Mouse (Mus musculus) liver, embryonic 11.5 days (tissue): ENCODE measurements around the gene Psmc2. TPM values are rescaled to one million over a fixed set of nuclear protein-coding genes. Genes with fewer than 3 reads are reported as not detected.

Experiments used
- ATAC-seq: fragments of 200-750 bp; cut with Nextera tagmentation; replicated peaks from 2 replicates; pipeline ENCODE4 v1.8.0; 2017; ENCODE audit warnings: moderate number of reproducible peaks, mild to moderate bottlenecking, moderate TSS enrichment, moderate library complexity; ENCODE audit not compliant: low FRiP score
- DNase-seq: peaks from one replicate; pipeline ENCODE4 v3.0.0-alpha.2; 2017; ENCODE audit warnings: low spot score
- H3K27ac ChIP-seq: fragments of 300-500 bp; sonication (generic); 2 replicates; pipeline ENCODE4 v1.5.1; 2014; ENCODE audit warnings: mild to moderate bottlenecking, low read depth, low read length, control low read depth
- H3K27me3 ChIP-seq: fragments of 300-500 bp; sonication (generic); replicated peaks from 2 replicates; pipeline ENCODE4 v1.6.1; 2014; ENCODE audit warnings: low read length, mixed read lengths; ENCODE audit not compliant: control insufficient read depth, insufficient read depth
- H3K36me3 ChIP-seq: fragments of 300-500 bp; sonication (generic); 2 replicates; pipeline ENCODE4 v1.6.1; 2014; ENCODE audit warnings: mild to moderate bottlenecking, low read length, moderate library complexity, mixed read lengths; ENCODE audit not compliant: control insufficient read depth, insufficient read depth
- H3K4me1 ChIP-seq: fragments of 300-500 bp; sonication (generic); replicated peaks from 2 replicates; pipeline ENCODE4 v1.6.1; 2014; ENCODE audit warnings: low read length, mixed read lengths; ENCODE audit not compliant: control insufficient read depth, insufficient read depth
- H3K4me2 ChIP-seq: fragments of 300-500 bp; sonication (generic); 2 replicates; pipeline ENCODE4 v1.6.1; 2014; ENCODE audit warnings: mild to moderate bottlenecking, control low read depth, moderate library complexity
- H3K4me3 ChIP-seq: fragments of 300-500 bp; sonication (generic); 2 replicates; pipeline ENCODE4 v1.5.1; 2014; ENCODE audit warnings: low read depth, low read length, control low read depth
- H3K9ac ChIP-seq: fragments of 300-500 bp; sonication (generic); 2 replicates; pipeline ENCODE4 v1.6.1; 2014; ENCODE audit warnings: low read depth, low read length, control low read depth
- H3K9me3 ChIP-seq: fragments of 300-500 bp; sonication (generic); 2 replicates; pipeline ENCODE4 v1.6.1; 2016; ENCODE audit warnings: low read length, inconsistent platforms, mixed read lengths; ENCODE audit not compliant: control insufficient read depth
- whole genome bisulfite sequencing: fragments of 180-500 bp; shearing (Covaris S2); extraction: QIAGEN DNeasy Blood & Tissue Kit; methylation state at CpG from one replicate; pipeline ENCODE4 v1.1.7; 2014; 5-methylcytosine and 5-hydroxymethylcytosine counted together
- polyA plus RNA-seq: library from polyadenylated mRNA; unstranded; fragments of >200 nt; fragmentation: Nextera tagmentation; extraction: Ambion mirVana; gene quantifications from 2 replicates; pipeline ENCODE4 v1.2.1, GENCODE M21; 2014

The Psmc2 gene
- polyA plus RNA-seq, 1 experiment from 2014 or later: 229 TPM

DNA sequence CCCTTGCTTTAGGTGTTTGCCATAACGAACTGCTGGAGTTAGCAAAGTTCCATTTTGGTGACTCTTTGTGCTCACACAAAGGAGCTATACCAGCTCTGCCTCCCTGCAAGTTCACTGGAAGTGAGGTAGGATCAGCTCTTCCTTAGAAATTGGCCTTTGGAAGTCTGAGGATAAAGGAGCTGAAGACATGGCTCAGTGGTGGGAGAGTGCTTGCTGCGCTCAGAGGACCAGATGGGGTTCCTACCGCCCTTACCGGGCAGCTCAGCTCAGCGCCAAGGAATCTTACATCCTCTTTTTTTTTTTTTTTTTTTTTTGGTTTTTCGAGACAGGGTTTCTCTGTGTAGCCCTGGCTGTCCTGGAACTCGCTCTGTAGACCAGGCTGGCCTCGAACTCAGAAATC, 39.1 kb upstream of the Psmc2 start:
- no peak for ATAC-seq
- Histone ChIP-seq H3K27ac (no peak overlapping the region), H3K4me1 (no peaks in the 10 kb centered on the region), H3K27me3 (no peaks in the 10 kb centered on the region), H3K9ac (no peak overlapping the region), H3K4me2 (no peak overlapping the region), H3K4me3 (no peak overlapping the region), H3K36me3 (peaks cover 31% of the 10 kb centered on the region), H3K9me3 (no peaks in the 10 kb centered on the region)
- WGBS: 90% methylated on average over 6 of the region's 8 CpGs
- DNase-seq: no peak

DNA sequence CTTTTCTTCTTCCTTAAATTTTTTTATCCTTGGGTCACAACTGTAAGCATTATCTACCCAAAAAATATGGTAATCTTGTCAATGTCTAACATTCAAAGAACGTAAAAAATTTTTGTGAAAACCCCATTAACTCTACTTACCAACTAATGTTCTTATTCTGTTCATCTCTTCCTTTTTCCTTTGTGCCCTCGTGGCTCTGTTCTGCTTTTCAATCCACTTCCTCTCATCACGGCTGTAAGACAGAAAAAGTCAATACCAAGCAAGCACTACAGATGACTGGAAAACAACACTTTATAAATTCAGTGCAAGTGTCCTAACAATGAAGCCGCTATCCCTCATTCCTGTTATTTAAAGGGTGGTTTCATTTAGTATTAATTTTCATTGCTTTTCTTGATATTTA, 16.6 kb upstream of the Psmc2 start:
- 76% methylated on average over 4 of the region's 4 CpGs for WGBS
- no peaks in the 10 kb centered on the region for H3K4me1 ChIP-seq
- no peak overlapping the region for H3K27ac ChIP-seq
- H3K9me3 ChIP-seq: no peaks in the 10 kb centered on the region
- H3K4me3 ChIP-seq: no peak overlapping the region
- peaks cover 33% of the 10 kb centered on the region for H3K36me3 ChIP-seq
- H3K9ac ChIP-seq: no peak overlapping the region
- ATAC-seq (no peak), DNase-seq (no peak)
- no peaks in the 10 kb centered on the region for H3K27me3 ChIP-seq
- H3K4me2 ChIP-seq: no peak overlapping the region

DNA sequence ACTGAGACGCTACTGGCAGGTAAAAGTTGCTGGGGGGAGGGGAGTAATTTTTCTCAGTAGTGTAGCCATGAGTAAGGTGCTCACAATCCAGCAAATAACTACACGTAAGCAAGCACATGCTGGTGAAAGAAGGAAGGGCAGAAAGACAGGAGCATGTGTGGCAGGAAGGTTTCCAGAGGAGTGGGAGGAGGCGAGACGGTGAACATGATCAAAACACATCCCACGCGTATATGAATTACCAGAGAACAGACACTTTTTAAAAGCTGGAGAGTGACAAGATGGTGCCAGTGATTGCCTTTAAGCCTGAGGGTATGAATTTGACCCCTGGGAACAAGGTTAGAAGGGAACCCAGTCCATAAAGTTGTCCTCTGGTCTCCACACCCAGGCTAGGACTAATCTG, 15.2 kb upstream of the Psmc2 start:
- no peak overlapping the region for H3K4me2 ChIP-seq
- H3K9ac ChIP-seq: no peak overlapping the region
- 97% methylated on average over 6 of the region's 6 CpGs for WGBS
- no peaks in the 10 kb centered on the region for H3K9me3 ChIP-seq
- H3K4me3 ChIP-seq: no peak overlapping the region
- ATAC-seq: no peak
- H3K4me1 ChIP-seq: no peaks in the 10 kb centered on the region
- H3K27ac ChIP-seq: no peak overlapping the region
- DNase-seq: no peak
- H3K27me3 ChIP-seq: no peaks in the 10 kb centered on the region
- H3K36me3 ChIP-seq: peaks cover 39% of the 10 kb centered on the region

DNA sequence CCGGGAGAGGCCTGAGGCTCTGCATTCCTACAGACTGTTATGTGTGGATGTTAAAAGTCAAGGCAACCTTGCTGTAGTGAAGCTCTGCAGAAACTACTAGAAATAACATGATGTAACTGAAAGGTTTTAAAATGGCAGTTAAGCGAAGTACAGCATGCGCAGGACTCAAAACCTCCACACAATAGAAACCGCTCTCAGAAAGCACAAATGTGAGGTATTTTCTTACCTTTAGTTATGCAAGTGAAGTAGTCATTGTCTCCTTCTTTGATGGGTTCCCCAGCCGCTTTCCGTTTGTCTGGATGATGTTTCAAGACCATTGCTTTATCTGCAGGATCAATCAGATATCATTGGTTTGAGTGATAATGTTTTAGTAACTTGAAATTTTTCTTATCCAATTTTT, 8.6 kb upstream of the Psmc2 start:
- H3K4me2 ChIP-seq: no peak overlapping the region
- H3K9me3 ChIP-seq: no peaks in the 10 kb centered on the region
- WGBS: 95% methylated on average over 6 of the region's 6 CpGs
- no peaks in the 10 kb centered on the region for H3K4me1 ChIP-seq
- H3K9ac ChIP-seq: no peak overlapping the region
- no peak overlapping the region for H3K4me3 ChIP-seq
- H3K36me3 ChIP-seq: peaks cover 50% of the 10 kb centered on the region
- H3K27me3 ChIP-seq: no peaks in the 10 kb centered on the region
- ATAC-seq (no peak), DNase-seq (no peak)
- H3K27ac ChIP-seq: no peak overlapping the region

DNA sequence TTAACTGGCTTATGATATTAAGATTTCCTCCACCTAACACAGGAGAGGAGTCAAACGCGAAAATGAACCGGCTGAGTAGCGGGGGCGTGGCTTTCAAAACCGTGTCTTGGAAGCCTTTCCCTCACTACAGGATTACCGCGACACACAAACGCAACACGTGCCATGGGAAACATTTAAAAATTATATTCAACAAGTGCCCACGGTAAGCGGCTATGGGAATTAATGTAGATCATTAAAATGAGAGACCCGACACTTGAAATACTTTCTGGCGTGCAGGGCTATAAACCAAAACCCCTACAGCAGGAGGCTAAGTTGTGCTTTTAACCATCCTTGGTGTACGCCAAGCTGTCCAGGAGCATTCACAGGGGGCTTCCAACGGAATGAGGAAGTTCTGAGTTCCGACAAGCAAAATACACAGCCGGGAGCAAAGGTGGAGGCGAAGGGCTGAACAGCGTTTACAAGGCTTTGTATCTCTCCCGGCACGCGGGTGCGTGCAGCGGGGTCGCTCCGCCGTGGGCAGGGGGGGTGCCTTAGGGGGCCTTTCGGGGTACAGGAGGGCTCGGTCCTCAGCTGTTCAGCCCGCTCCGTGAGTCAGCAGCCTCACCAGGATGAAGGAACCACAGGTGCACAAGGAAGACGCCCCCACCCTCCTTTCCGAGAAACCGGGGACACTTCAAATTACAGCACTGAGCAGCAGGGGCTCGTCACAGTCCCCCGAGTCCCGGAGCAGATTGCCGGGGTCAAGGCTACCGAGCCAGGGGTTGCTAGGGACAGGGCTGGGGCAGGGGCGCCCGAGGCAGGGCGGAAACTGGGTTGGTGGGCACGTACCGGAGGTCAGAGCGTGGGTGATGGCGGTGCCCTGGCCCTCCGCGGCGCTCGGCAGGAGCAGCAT, 676 bp upstream of the Psmc2 start:
- Histone ChIP-seq H3K9ac (peak overlapping the region; percentile 89), H3K27me3 (no peaks in the 10 kb centered on the region), H3K4me2 (peak overlapping the region; percentile 67), H3K9me3 (no peaks in the 10 kb centered on the region), H3K27ac (peak overlapping the region; percentile 74), H3K4me3 (peak overlapping the region; percentile 89), H3K36me3 (peaks cover 27% of the 10 kb centered on the region), H3K4me1 (peaks cover 6% of the 10 kb centered on the region; the same call in 1 of the 2 replicates)
- WGBS: under 1% methylated on average over 51 of the region's 51 CpGs
- ATAC-seq: peak; percentile 51
- DNase-seq: no peak

DNA sequence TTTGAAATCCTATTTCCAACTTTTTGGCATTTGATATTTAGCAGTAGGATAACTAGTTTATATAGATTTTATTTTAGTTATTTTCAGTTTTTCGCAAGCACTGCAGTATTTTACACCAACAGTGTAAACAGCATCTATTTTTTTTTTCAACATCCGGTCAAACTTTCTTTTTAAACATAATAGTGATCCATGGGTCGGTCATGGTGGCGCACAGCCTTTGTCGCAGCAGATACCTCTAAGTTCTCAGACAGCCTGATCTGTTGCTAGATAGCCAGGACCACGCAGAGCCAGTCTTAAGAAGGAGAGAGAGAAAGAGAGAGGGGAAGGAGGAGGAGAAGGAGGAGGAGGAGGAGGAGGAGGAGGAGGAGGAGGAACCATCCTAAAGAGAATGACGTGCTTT, 693 bp downstream of the Psmc2 start:
- H3K27me3 ChIP-seq: no peaks in the 10 kb centered on the region
- ATAC-seq (no peak), DNase-seq (no peak)
- peak overlapping the region; percentile 83 for H3K4me2 ChIP-seq
- H3K27ac ChIP-seq: peak overlapping the region; percentile 64; the same call in 1 of the 2 replicates
- no peak overlapping the region for H3K4me3 ChIP-seq
- WGBS: 67% methylated on average over 7 of the region's 7 CpGs
- H3K4me1 ChIP-seq: peaks cover 6% of the 10 kb centered on the region; the same call in 1 of the 2 replicates
- H3K9me3 ChIP-seq: no peaks in the 10 kb centered on the region
- H3K36me3 ChIP-seq: peaks cover 16% of the 10 kb centered on the region
- H3K9ac ChIP-seq: no peak overlapping the region

DNA sequence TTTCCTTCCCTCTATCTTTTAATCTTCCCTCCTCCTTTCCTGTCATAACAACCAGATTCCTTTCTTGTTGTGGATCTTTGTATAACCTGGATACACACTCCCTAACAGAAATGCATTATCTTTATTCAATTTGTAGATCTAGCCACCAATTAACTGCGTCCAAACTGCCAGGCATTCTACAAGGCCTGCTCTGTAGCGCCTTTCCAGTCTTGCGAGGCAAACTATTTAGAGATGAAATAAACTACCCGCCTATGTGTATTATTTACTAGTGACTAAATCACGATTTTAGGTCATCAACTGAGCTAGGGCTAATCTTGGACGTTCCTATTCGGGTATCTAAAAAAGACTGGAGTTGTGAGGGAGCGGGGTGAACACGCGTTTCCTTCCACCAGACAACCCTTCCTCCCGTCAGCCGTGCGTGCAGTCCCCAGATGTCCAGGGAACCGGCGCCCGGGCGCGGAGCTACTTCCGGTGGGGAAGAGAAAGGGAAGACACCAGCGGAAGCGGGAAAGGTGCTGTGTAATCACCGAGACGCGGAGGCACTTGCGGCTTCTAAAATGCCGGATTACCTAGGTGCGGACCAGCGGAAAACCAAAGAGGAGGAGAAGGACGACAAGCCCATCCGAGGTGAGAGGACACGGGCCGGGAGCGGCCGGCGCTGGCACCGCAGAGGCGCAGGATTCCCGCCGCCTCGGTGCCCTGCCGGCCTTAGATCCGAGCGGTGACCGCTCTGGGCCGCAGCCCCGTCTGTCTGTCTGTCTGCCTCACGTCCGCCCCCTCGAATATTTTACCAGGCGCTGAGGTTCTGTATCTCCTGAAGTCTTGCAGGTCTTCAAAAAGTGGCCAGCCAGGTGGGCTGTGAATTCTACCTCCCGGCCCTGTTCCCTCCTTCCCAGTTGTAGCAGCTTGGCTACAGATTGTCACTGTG, 1.4 kb downstream of the Psmc2 start:
- ATAC-seq: peak; percentile 82

DNA sequence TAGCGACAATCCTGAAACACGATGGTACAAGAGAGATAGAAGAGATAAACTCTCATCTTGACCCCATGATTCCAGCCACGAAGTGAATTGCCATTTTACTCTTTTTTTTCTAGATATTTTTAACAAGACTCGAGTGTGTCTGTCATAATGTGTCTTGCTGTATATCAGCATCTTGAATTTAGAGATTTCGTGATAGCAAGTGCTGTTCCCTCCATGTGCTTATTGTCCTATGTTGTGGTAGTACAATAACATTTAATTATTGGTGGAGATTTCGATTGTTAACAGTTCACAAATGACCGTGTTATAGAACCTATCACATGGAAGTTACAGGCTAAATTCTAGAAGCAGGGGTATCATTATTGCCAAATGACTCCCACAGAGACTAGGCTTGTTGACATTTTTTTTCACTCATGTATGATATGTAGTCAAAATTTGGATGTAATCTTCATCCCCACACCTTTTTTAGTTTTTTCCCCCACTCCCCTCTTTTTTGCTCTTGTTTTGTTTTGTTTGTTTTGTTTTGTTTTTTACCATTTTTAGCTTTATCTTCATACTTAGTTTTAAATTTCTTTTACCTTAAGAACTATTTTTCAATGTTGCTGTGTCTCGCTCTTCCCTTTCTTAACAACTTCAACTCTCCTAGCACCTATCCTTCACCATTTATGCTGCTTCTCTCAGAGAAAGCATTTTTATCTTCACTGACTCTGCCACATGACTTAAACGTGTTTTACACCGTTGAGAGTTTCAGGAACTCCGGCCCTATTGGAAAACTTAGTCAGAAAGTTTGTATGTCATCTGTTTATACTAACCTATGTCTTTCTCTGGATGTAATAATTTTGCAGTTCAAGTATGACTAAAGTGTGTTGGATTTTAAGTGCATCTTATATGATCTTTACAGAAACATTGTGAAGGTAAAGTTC, 2.4 kb downstream of the Psmc2 start:
- H3K27me3 ChIP-seq: no peaks in the 10 kb centered on the region
- H3K36me3 ChIP-seq: peaks cover 4% of the 10 kb centered on the region
- ATAC-seq (no peak), DNase-seq (no peak)
- H3K9ac ChIP-seq: peak overlapping the region; percentile 91
- peak overlapping the region; percentile 83 for H3K4me2 ChIP-seq
- peaks cover 6% of the 10 kb centered on the region; the same call in 1 of the 2 replicates for H3K4me1 ChIP-seq
- peak overlapping the region; percentile 91 for H3K4me3 ChIP-seq
- H3K9me3 ChIP-seq: no peaks in the 10 kb centered on the region
- peak overlapping the region; percentile 64; the same call in 1 of the 2 replicates for H3K27ac ChIP-seq
- 27% methylated on average over 11 of the region's 11 CpGs for WGBS

More for the DNA sequence above, 1.4 kb downstream of the Psmc2 start:
- Histone ChIP-seq H3K4me2 (peak overlapping the region; percentile 83), H3K4me3 (peak overlapping the region; percentile 91), H3K27ac (peak overlapping the region; percentile 64), H3K9ac (peak overlapping the region; percentile 91), H3K27me3 (no peaks in the 10 kb centered on the region), H3K4me1 (peaks cover 6% of the 10 kb centered on the region; the same call in 1 of the 2 replicates), H3K36me3 (peaks cover 9% of the 10 kb centered on the region), H3K9me3 (no peaks in the 10 kb centered on the region)
- 2% methylated on average over 51 of the region's 51 CpGs for WGBS
- peak; percentile 96 for DNase-seq
